Mouse (Mus musculus) midbrain, embryonic 14.5 days (tissue): ENCODE measurements at regions not wholly inside any gene's neighbourhood (a gene's known extent, or its start where the extent isn't known, plus 50 kb on each side); places are given as distances from the start of the nearest gene placed in this dataset.
A peak's percentile ranks its signal among the peaks of the same experiment; 100 is the strongest.

Source experiments
- ATAC-seq: fragments of 200-750 bp; cut with Nextera tagmentation; 2 replicates; pipeline ENCODE4 v1.8.0; 2017; ENCODE audit warnings: moderate number of reproducible peaks, moderate library complexity; ENCODE audit not compliant: low FRiP score, low TSS enrichment
- DNase-seq: peaks from one replicate; pipeline ENCODE4 v3.0.0-alpha.2; 2015
- H3K27ac ChIP-seq: fragments of 300-500 bp; sonication (generic); replicated peaks from 2 replicates; pipeline ENCODE4 v1.5.1; 2014; ENCODE audit warnings: mild to moderate bottlenecking, low read depth, low read length, moderate library complexity
- H3K27me3 ChIP-seq: fragments of 300-500 bp; sonication (generic); 2 replicates; pipeline ENCODE4 v1.6.1; 2014; ENCODE audit warnings: low read length, control low read depth, mixed read lengths; ENCODE audit not compliant: control insufficient read depth, insufficient read depth
- H3K36me3 ChIP-seq: fragments of 300-500 bp; sonication (generic); 2 replicates; pipeline ENCODE4 v1.6.1; 2014; ENCODE audit warnings: low read length, control low read depth; ENCODE audit not compliant: control insufficient read depth, insufficient read depth
- H3K4me1 ChIP-seq: fragments of 300-500 bp; sonication (generic); 2 replicates; pipeline ENCODE4 v1.6.1; 2014; ENCODE audit warnings: mild to moderate bottlenecking, antibody characterized with exemption, low read length, control low read depth; ENCODE audit not compliant: control insufficient read depth, insufficient read depth
- H3K4me2 ChIP-seq: fragments of 300-500 bp; sonication (generic); 2 replicates; pipeline ENCODE4 v1.6.1; 2014; ENCODE audit warnings: mild to moderate bottlenecking, low read length, moderate library complexity
- H3K4me3 ChIP-seq: fragments of 300-500 bp; sonication (generic); replicated peaks from 2 replicates; pipeline ENCODE4 v1.5.1; 2014; ENCODE audit warnings: low read depth, low read length
- H3K9ac ChIP-seq: fragments of 300-500 bp; sonication (generic); replicated peaks from 2 replicates; pipeline ENCODE4 v1.6.1; 2014; ENCODE audit warnings: mild to moderate bottlenecking, low read length, moderate library complexity
- H3K9me3 ChIP-seq: fragments of 300-500 bp; sonication (generic); 2 replicates; pipeline ENCODE4 v1.6.1; 2016; ENCODE audit warnings: low read length, control low read depth, mixed read lengths; ENCODE audit not compliant: control insufficient read depth
- WGBS: fragments of 180-500 bp; shearing (Covaris S2); extraction: QIAGEN DNeasy Blood & Tissue Kit; methylation state at CpG from one replicate; pipeline ENCODE4 v1.1.7; 2014; 5-methylcytosine and 5-hydroxymethylcytosine counted together

- H3K4me2 ChIP-seq: no peak overlapping the region
- H3K4me1 ChIP-seq: no peaks in the 10 kb centered on the region
- no peaks in the 10 kb centered on the region for H3K27me3 ChIP-seq
- DNase-seq (no peak), ATAC-seq (no peak)
- H3K27ac ChIP-seq: no peak overlapping the region
- 95% methylated on average over 8 of the region's 8 CpGs for WGBS
- H3K9ac ChIP-seq: no peak overlapping the region
- no peaks in the 10 kb centered on the region for H3K36me3 ChIP-seq
- H3K4me3 ChIP-seq: no peak overlapping the region
- no peaks in the 10 kb centered on the region for H3K9me3 ChIP-seq
Observed at GRCm38 (mm10) chr7:37387871-37388270, 385.6 kb downstream of the Zfp536 start.

GRCm38 (mm10) chr7:37388843-37389702 lies 384.4 kb downstream of the Zfp536 start:
- DNase-seq: no peak
- 84% methylated on average over 22 of the region's 22 CpGs for WGBS

GRCm38 (mm10) chr7:37389703-37390087 lies 383.7 kb downstream of the Zfp536 start:
- no peak for ATAC-seq
- Histone ChIP-seq H3K36me3 (no peaks in the 10 kb centered on the region), H3K4me3 (no peak overlapping the region), H3K4me1 (peaks cover under 1% of the 10 kb centered on the region; the same call in 1 of the 2 replicates), H3K9ac (no peak overlapping the region), H3K4me2 (no peak overlapping the region), H3K9me3 (no peaks in the 10 kb centered on the region), H3K27ac (no peak overlapping the region), H3K27me3 (no peaks in the 10 kb centered on the region)
- WGBS: 92% methylated on average over 2 of the region's 2 CpGs
- no peak for DNase-seq

More at GRCm38 (mm10) chr7:37388843-37389702, 384.4 kb downstream of the Zfp536 start:
- no peaks in the 10 kb centered on the region for H3K4me1 ChIP-seq
- no peak overlapping the region for H3K9ac ChIP-seq
- no peak for ATAC-seq
- H3K27ac ChIP-seq: no peak overlapping the region; the same call in 1 of the 2 replicates
- no peaks in the 10 kb centered on the region for H3K27me3 ChIP-seq
- no peaks in the 10 kb centered on the region for H3K36me3 ChIP-seq
- no peak overlapping the region for H3K4me3 ChIP-seq
- no peak overlapping the region for H3K4me2 ChIP-seq
- no peaks in the 10 kb centered on the region for H3K9me3 ChIP-seq

GRCm38 (mm10) chr7:37390271-37390670 lies 383.2 kb downstream of the Zfp536 start:
- no peaks in the 10 kb centered on the region for H3K27me3 ChIP-seq
- 95% methylated on average over 7 of the region's 7 CpGs for WGBS
- H3K4me3 ChIP-seq: no peak overlapping the region
- H3K27ac ChIP-seq: no peak overlapping the region
- no peak overlapping the region for H3K9ac ChIP-seq
- no peaks in the 10 kb centered on the region for H3K36me3 ChIP-seq
- ATAC-seq (no peak), DNase-seq (no peak)
- no peaks in the 10 kb centered on the region for H3K9me3 ChIP-seq
- peaks cover 6% of the 10 kb centered on the region; the same call in 1 of the 2 replicates for H3K4me1 ChIP-seq
- no peak overlapping the region for H3K4me2 ChIP-seq

- no peak overlapping the region for H3K4me2 ChIP-seq
- DNase-seq (no peak), ATAC-seq (no peak)
- no peaks in the 10 kb centered on the region for H3K9me3 ChIP-seq
- H3K9ac ChIP-seq: no peak overlapping the region
- no peaks in the 10 kb centered on the region for H3K36me3 ChIP-seq
- H3K4me1 ChIP-seq: peaks cover 7% of the 10 kb centered on the region; the same call in 1 of the 2 replicates
- H3K4me3 ChIP-seq: no peak overlapping the region
- no peaks in the 10 kb centered on the region for H3K27me3 ChIP-seq
- 88% methylated on average over 6 of the region's 6 CpGs for WGBS
- H3K27ac ChIP-seq: no peak overlapping the region
Observed at GRCm38 (mm10) chr7:37392122-37392521, 381.3 kb downstream of the Zfp536 start.

GRCm38 (mm10) chr7:37392604-37393003 lies 380.8 kb downstream of the Zfp536 start:
- no peaks in the 10 kb centered on the region for H3K27me3 ChIP-seq
- 84% methylated on average over 8 of the region's 8 CpGs for WGBS
- peaks cover 7% of the 10 kb centered on the region; the same call in 1 of the 2 replicates for H3K4me1 ChIP-seq
- H3K4me3 ChIP-seq: no peak overlapping the region
- H3K36me3 ChIP-seq: no peaks in the 10 kb centered on the region
- H3K4me2 ChIP-seq: no peak overlapping the region
- DNase-seq (no peak), ATAC-seq (no peak)
- H3K9ac ChIP-seq: no peak overlapping the region
- no peak overlapping the region for H3K27ac ChIP-seq
- no peaks in the 10 kb centered on the region for H3K9me3 ChIP-seq

- H3K27ac ChIP-seq: no peak overlapping the region
- WGBS: 86% methylated on average over 3 of the region's 3 CpGs
Observed at GRCm38 (mm10) chr7:37393071-37393470, 380.4 kb downstream of the Zfp536 start.

GRCm38 (mm10) chr7:37394965-37395426 lies 378.4 kb downstream of the Zfp536 start:
- Histone ChIP-seq H3K4me3 (no peak overlapping the region), H3K27me3 (no peaks in the 10 kb centered on the region), H3K4me1 (peaks cover 7% of the 10 kb centered on the region; the same call in 1 of the 2 replicates), H3K9ac (no peak overlapping the region), H3K36me3 (no peaks in the 10 kb centered on the region), H3K9me3 (no peaks in the 10 kb centered on the region), H3K4me2 (no peak overlapping the region), H3K27ac (no peak overlapping the region)
- DNase-seq: peak; percentile 63
- peak; percentile 55; the same call in 1 of the 2 replicates for ATAC-seq
- 44% methylated on average over 8 of the region's 8 CpGs for WGBS

More at GRCm38 (mm10) chr7:37393071-37393470, 380.4 kb downstream of the Zfp536 start:
- Histone ChIP-seq H3K9ac (no peak overlapping the region), H3K36me3 (no peaks in the 10 kb centered on the region), H3K9me3 (no peaks in the 10 kb centered on the region), H3K4me1 (peaks cover 7% of the 10 kb centered on the region; the same call in 1 of the 2 replicates), H3K4me3 (no peak overlapping the region), H3K4me2 (no peak overlapping the region), H3K27me3 (no peaks in the 10 kb centered on the region)
- DNase-seq (no peak), ATAC-seq (no peak)
